Mouse (Mus musculus) midbrain, embryonic 16.5 days (tissue): ENCODE results near the gene 1810013L24Rik. TPM values are rescaled to one million over a fixed set of nuclear protein-coding genes. Genes with fewer than 3 reads are reported as not detected.
"Not testable (repeated sequence)": the region's sequence is repeated elsewhere in the genome, so short reads cannot be mapped to it uniquely, and the experiment has no call there.

Experiments
- ATAC-seq: fragments of 200-750 bp; cut with Nextera tagmentation; 2 replicates; pipeline ENCODE4 v1.8.0; 2017; ENCODE audit warnings: moderate TSS enrichment
- H3K27ac ChIP-seq: fragments of 300-500 bp; sonication (generic); 2 replicates; pipeline ENCODE4 v1.5.1; 2014; ENCODE audit warnings: mild to moderate bottlenecking, low read length, mixed read lengths
- H3K27me3 ChIP-seq: fragments of 300-500 bp; sonication (generic); 2 replicates; pipeline ENCODE4 v1.6.1; 2014; ENCODE audit warnings: low read depth, low read length, mixed read lengths; ENCODE audit not compliant: control insufficient read depth, insufficient read depth
- H3K36me3 ChIP-seq: fragments of 300-500 bp; sonication (generic); 2 replicates; pipeline ENCODE4 v1.6.1; 2014; ENCODE audit warnings: mild to moderate bottlenecking, low read length, moderate library complexity, mixed read lengths; ENCODE audit not compliant: control insufficient read depth, insufficient read depth
- H3K4me1 ChIP-seq: fragments of 300-500 bp; sonication (generic); 2 replicates; pipeline ENCODE4 v1.6.1; 2014; ENCODE audit warnings: mild to moderate bottlenecking, low read length, mixed read lengths; ENCODE audit not compliant: control insufficient read depth, insufficient read depth
- H3K4me2 ChIP-seq: fragments of 300-500 bp; sonication (generic); 2 replicates; pipeline ENCODE4 v1.6.1; 2014; ENCODE audit warnings: mild to moderate bottlenecking, low read length, mixed read lengths
- H3K4me3 ChIP-seq: fragments of 300-500 bp; sonication (generic); 2 replicates; pipeline ENCODE4 v1.5.1; 2014; ENCODE audit warnings: low read depth, mild to moderate bottlenecking, low read length, moderate library complexity, mixed read lengths
- H3K9ac ChIP-seq: fragments of 300-500 bp; sonication (generic); 2 replicates; pipeline ENCODE4 v1.6.1; 2014; ENCODE audit warnings: low read depth, low read length, mixed read lengths
- H3K9me3 ChIP-seq: fragments of 300-500 bp; sonication (generic); replicated peaks from 2 replicates; pipeline ENCODE4 v1.6.1; 2014; ENCODE audit warnings: mild to moderate bottlenecking, low read length, mixed read lengths; ENCODE audit not compliant: control insufficient read depth, poor library complexity, severe bottlenecking
- WGBS: fragments of 180-500 bp; shearing (Covaris S2); extraction: QIAGEN DNeasy Blood & Tissue Kit; methylation state at CpG from one replicate; pipeline ENCODE4 v1.1.7; 2014; 5-methylcytosine and 5-hydroxymethylcytosine counted together
- polyA plus RNA-seq: library from polyadenylated mRNA; unstranded; fragments of >200 nt; fragmentation: Nextera tagmentation; extraction: Ambion mirVana; gene quantifications from 2 replicates; pipeline ENCODE4 v1.2.1, GENCODE M21; 2015

1810013L24Rik gene
- polyA plus RNA-seq, 1 experiment from 2014 or later: 26.0 TPM

GRCm38 (mm10) chr16:8867406-8867955, 37.6 kb downstream of the 1810013L24Rik start:
- ATAC-seq: no peak
- no peak overlapping the region for H3K4me2 ChIP-seq
- no peak overlapping the region for H3K27ac ChIP-seq
- 89% methylated on average over 5 of the region's 5 CpGs for WGBS
- no peaks in the 10 kb centered on the region for H3K27me3 ChIP-seq
- no peaks in the 10 kb centered on the region for H3K36me3 ChIP-seq
- no peak overlapping the region for H3K4me3 ChIP-seq
- H3K4me1 ChIP-seq: peaks cover 4% of the 10 kb centered on the region; the same call in 1 of the 2 replicates
- 0 out of 2 replicates have a peak, but pooled peaks cover 3% of the 10 kb centered on the region for H3K9me3 ChIP-seq
- H3K9ac ChIP-seq: no peak overlapping the region

- Histone ChIP-seq H3K4me2 (no peak overlapping the region), H3K36me3 (no peaks in the 10 kb centered on the region), H3K9ac (no peak overlapping the region), H3K4me3 (no peak overlapping the region), H3K4me1 (peaks cover 4% of the 10 kb centered on the region; the same call in 1 of the 2 replicates), H3K9me3 (0 out of 2 replicates have a peak, but pooled peaks cover 3% of the 10 kb centered on the region), H3K27ac (no peak overlapping the region), H3K27me3 (no peaks in the 10 kb centered on the region)
- ATAC-seq: no peak
- 89% methylated on average over 3 of the region's 3 CpGs for WGBS
Measured at GRCm38 (mm10) chr16:8868506-8868905, 38.6 kb downstream of the 1810013L24Rik start.

- ATAC-seq: peak; percentile 34; the same call in 1 of the 2 replicates
- no peak overlapping the region for H3K9ac ChIP-seq
- H3K9me3 ChIP-seq: 0 out of 2 replicates have a peak, but pooled peaks cover 3% of the 10 kb centered on the region
- no peak overlapping the region for H3K27ac ChIP-seq
- H3K36me3 ChIP-seq: no peaks in the 10 kb centered on the region
- no peaks in the 10 kb centered on the region for H3K27me3 ChIP-seq
- WGBS: 31% methylated on average over 2 of the region's 2 CpGs
- no peaks in the 10 kb centered on the region for H3K4me1 ChIP-seq
- H3K4me3 ChIP-seq: no peak overlapping the region
- H3K4me2 ChIP-seq: no peak overlapping the region
Measured at GRCm38 (mm10) chr16:8869715-8870114, 39.8 kb downstream of the 1810013L24Rik start.

GRCm38 (mm10) chr16:8871376-8871775, 41.5 kb downstream of the 1810013L24Rik start:
- 88% methylated on average over 6 of the region's 6 CpGs for WGBS
- H3K27me3 ChIP-seq: no peaks in the 10 kb centered on the region
- H3K4me2 ChIP-seq: no peak overlapping the region
- H3K4me1 ChIP-seq: no peaks in the 10 kb centered on the region
- no peak overlapping the region for H3K27ac ChIP-seq
- 0 out of 2 replicates have a peak, but pooled peaks cover 3% of the 10 kb centered on the region for H3K9me3 ChIP-seq
- H3K9ac ChIP-seq: no peak overlapping the region
- H3K36me3 ChIP-seq: no peaks in the 10 kb centered on the region
- ATAC-seq: no peak
- H3K4me3 ChIP-seq: no peak overlapping the region

- Histone ChIP-seq H3K4me3 (no peak overlapping the region), H3K27ac (no peak overlapping the region), H3K9ac (no peak overlapping the region), H3K36me3 (no peaks in the 10 kb centered on the region), H3K4me2 (no peak overlapping the region), H3K9me3 (no peaks in the 10 kb centered on the region), H3K4me1 (no peaks in the 10 kb centered on the region), H3K27me3 (no peaks in the 10 kb centered on the region)
- 59% methylated on average over 5 of the region's 5 CpGs for WGBS
- no peak for ATAC-seq
Measured at GRCm38 (mm10) chr16:8872019-8872418, 42.1 kb downstream of the 1810013L24Rik start.

- Histone ChIP-seq H3K27me3 (no peaks in the 10 kb centered on the region), H3K9me3 (no peaks in the 10 kb centered on the region), H3K27ac (no peak overlapping the region), H3K36me3 (no peaks in the 10 kb centered on the region), H3K4me1 (no peaks in the 10 kb centered on the region), H3K4me2 (no peak overlapping the region), H3K9ac (no peak overlapping the region), H3K4me3 (no peak overlapping the region)
- 75% methylated on average over 3 of the region's 3 CpGs for WGBS
- ATAC-seq: no peak
Measured at GRCm38 (mm10) chr16:8872486-8872885, 42.6 kb downstream of the 1810013L24Rik start.

GRCm38 (mm10) chr16:8880076-8880475, 50.2 kb downstream of the 1810013L24Rik start:
- no peak overlapping the region for H3K4me2 ChIP-seq
- peaks cover 3% of the 10 kb centered on the region; the same call in 1 of the 2 replicates for H3K4me1 ChIP-seq
- no peak overlapping the region for H3K27ac ChIP-seq
- WGBS: 15% methylated on average over 5 of the region's 5 CpGs
- H3K36me3 ChIP-seq: no peaks in the 10 kb centered on the region
- H3K9me3 ChIP-seq: no peaks in the 10 kb centered on the region
- no peak for ATAC-seq
- no peak overlapping the region for H3K4me3 ChIP-seq
- H3K9ac ChIP-seq: no peak overlapping the region
- H3K27me3 ChIP-seq: no peaks in the 10 kb centered on the region

- Histone ChIP-seq H3K27me3 (no peaks in the 10 kb centered on the region), H3K9ac (no peak overlapping the region), H3K4me3 (no peak overlapping the region), H3K9me3 (no peaks in the 10 kb centered on the region), H3K27ac (no peak overlapping the region), H3K4me1 (peaks cover 3% of the 10 kb centered on the region; the same call in 1 of the 2 replicates), H3K36me3 (no peaks in the 10 kb centered on the region), H3K4me2 (no peak overlapping the region)
- ATAC-seq: peak; percentile 38; the same call in 1 of the 2 replicates
- WGBS: 28% methylated on average over 11 of the region's 11 CpGs
Measured at GRCm38 (mm10) chr16:8883674-8884241, 53.9 kb downstream of the 1810013L24Rik start.

GRCm38 (mm10) chr16:8894214-8894613, 64.3 kb downstream of the 1810013L24Rik start:
- H3K4me2 ChIP-seq, H3K9me3 ChIP-seq, H3K4me3 ChIP-seq, H3K4me1 ChIP-seq, H3K27ac ChIP-seq, H3K27me3 ChIP-seq, H3K36me3 ChIP-seq, H3K9ac ChIP-seq, ATAC-seq: not testable (repeated sequence)
- WGBS: 48% methylated on average over 4 of the region's 4 CpGs
